Mouse (Mus musculus) brain, embryonic 14.5 days (tissue): ENCODE measurements around the gene Alg12.
"Not testable (repeated sequence)": the region's sequence is repeated elsewhere in the genome, so short reads cannot be mapped to it uniquely, and the experiment has no call there.

Source experiments
- CTCF ChIP-seq: fragments of 200-500 bp; IDR thresholded peaks from 2 replicates; pipeline ENCODE4 v1.5.1; 2012; ENCODE audit warnings: inconsistent platforms, mild to moderate bottlenecking, moderate library complexity, borderline replicate concordance; ENCODE audit not compliant: insufficient read depth, insufficient read length; ENCODE audit errors: extremely low read depth
- POLR2A ChIP-seq: fragments of 200-500 bp; IDR thresholded peaks from 2 replicates; pipeline ENCODE4 v1.6.1; 2012; ENCODE audit warnings: mild to moderate bottlenecking, inconsistent platforms, borderline replicate concordance; ENCODE audit not compliant: poor library complexity, insufficient read depth, insufficient read length, severe bottlenecking; ENCODE audit errors: extremely low read depth

GRCm38 (mm10) chr15:88774630-88775029, 44.5 kb downstream of the Alg12 start:
- not testable (repeated sequence) for TF ChIP-seq CTCF, POLR2A
